In genomic region chr16:22341236-22341671, GRCm38 (mm10) we compare ENCODE assay signal across 11 mouse cellular contexts.
DNase-seq lines count a peak whose midpoint lies in the region; ATAC-seq and TF ChIP-seq lines count a peak whose summit lies in the region.
"Had no signal": no experiment of that assay in that cellular context is flagged by ENCODE, and none has a peak within 500 bp of the region (broad histone marks: within the 10 kb centered on the region; RNA-seq: fewer than 3 reads in every experiment).

No protein-coding gene starts in this region.

- no peaks in the 10 kb centered on the region for H3K36me3 ChIP-seq in heart, adult 2 months (ENCODE audit: control insufficient read depth, insufficient read depth, low read length)
- H3K36me3 ChIP-seq in heart, embryonic 11.5 days (ENCODE audit: control insufficient read depth, insufficient read depth, low read length) = no peaks in the 10 kb centered on the region
- no peaks in the 10 kb centered on the region for H3K36me3 ChIP-seq in heart, embryonic 10.5 days
- H3K36me3 ChIP-seq in stomach, postnatal 0 days (ENCODE audit: control insufficient read depth, insufficient read depth, low read length) = no peaks in the 10 kb centered on the region
- H3K36me3 ChIP-seq: G1E; neural tube, embryonic 13.5 days had no signal

- 68% methylated on average over 4 of the region's 4 CpGs for WGBS in heart, adult 2 months
- 86% methylated on average over 4 of the region's 4 CpGs for WGBS in heart, embryonic 11.5 days (ENCODE audit: insufficient replicate concordance)
- WGBS in heart, embryonic 10.5 days = 82% methylated on average over 4 of the region's 4 CpGs
- WGBS in stomach, postnatal 0 days = 46% methylated on average over 4 of the region's 4 CpGs

- H3K27ac ChIP-seq in heart, adult 2 months = no peak overlapping the region
- no peak overlapping the region for H3K27ac ChIP-seq in heart, embryonic 11.5 days (ENCODE audit: low read depth, low read length)
- no peak overlapping the region for H3K27ac ChIP-seq in heart, embryonic 10.5 days
- no peak overlapping the region for H3K27ac ChIP-seq in stomach, postnatal 0 days (replicated peaks)
- H3K27ac ChIP-seq: liver, embryonic 14.5 days; neural tube, embryonic 13.5 days had no signal

- H3K4me2 ChIP-seq in heart, embryonic 11.5 days = no peak overlapping the region
- no peak overlapping the region for H3K4me2 ChIP-seq in stomach, postnatal 0 days (replicated peaks; ENCODE audit: low read depth)
- H3K4me2 ChIP-seq: neural tube, embryonic 13.5 days had no signal

- no peaks in the 10 kb centered on the region for H3K27me3 ChIP-seq in heart, adult 2 months (ENCODE audit: control insufficient read depth, insufficient read depth, low read length)
- no peaks in the 10 kb centered on the region for H3K27me3 ChIP-seq in heart, embryonic 11.5 days (ENCODE audit: control insufficient read depth, insufficient read depth, low read length)
- no peaks in the 10 kb centered on the region for H3K27me3 ChIP-seq in heart, embryonic 10.5 days (ENCODE audit: insufficient read depth, poor library complexity, severe bottlenecking)
- no peaks in the 10 kb centered on the region for H3K27me3 ChIP-seq in stomach, postnatal 0 days (ENCODE audit: control insufficient read depth, insufficient read depth, low read length)
- H3K27me3 ChIP-seq: neural tube, embryonic 13.5 days had no signal

- no peak for TF ChIP-seq EP300 in heart, adult 2 months (IDR thresholded peaks at IDR 0.05; ENCODE audit: insufficient read depth, low read depth, low read length)
- TF ChIP-seq EP300 in stomach, postnatal 0 days (optimal IDR thresholded peaks at IDR 0.05) = no peak

- ATAC-seq in heart, embryonic 11.5 days (replicated peaks; ENCODE audit: insufficient number of reproducible peaks, low FRiP score, low TSS enrichment) = no peak
- ATAC-seq in stomach, postnatal 0 days (ENCODE audit: low FRiP score, low TSS enrichment) = peak; percentile 60; the same call in 1 of the 2 replicates

- no peaks in the 10 kb centered on the region for H3K4me1 ChIP-seq in heart, adult 2 months (ENCODE audit: control insufficient read depth, insufficient read depth, low read length)
- no peaks in the 10 kb centered on the region for H3K4me1 ChIP-seq in heart, embryonic 11.5 days (ENCODE audit: control insufficient read depth, insufficient read depth, low read length)
- H3K4me1 ChIP-seq in heart, embryonic 10.5 days = no peaks in the 10 kb centered on the region
- H3K4me1 ChIP-seq in stomach, postnatal 0 days (replicated peaks; ENCODE audit: control insufficient read depth, insufficient read depth) = no peaks in the 10 kb centered on the region
- H3K4me1 ChIP-seq: neural tube, embryonic 13.5 days had no signal

- no peak overlapping the region for H3K4me3 ChIP-seq in heart, adult 2 months
- no peak overlapping the region for H3K4me3 ChIP-seq in heart, embryonic 11.5 days (ENCODE audit: low read depth, low read length)
- H3K4me3 ChIP-seq in heart, embryonic 10.5 days = no peak overlapping the region
- H3K4me3 ChIP-seq in stomach, postnatal 0 days (ENCODE audit: low read depth, low read length) = no peak overlapping the region
- H3K4me3 ChIP-seq: neural tube, embryonic 13.5 days had no signal

- no peaks in the 10 kb centered on the region for H3K79me2 ChIP-seq in heart, adult 2 months (replicated peaks; ENCODE audit: control insufficient read depth, insufficient read depth, low read length)

- TF ChIP-seq CTCF in heart, adult 2 months (IDR thresholded peaks at IDR 0.05) = no peak
- TF ChIP-seq CTCF in stomach, postnatal 0 days (IDR thresholded peaks at IDR 0.05; ENCODE audit: low read depth) = no peak

- peak; percentile 25 to 44 for DNase-seq in heart, adult 2 months
- DNase-seq in urinary bladder, postnatal 14 days (ENCODE audit: low spot score) = peak; percentile 49
- no peak for DNase-seq in urinary bladder, postnatal 10 days (ENCODE audit: low spot score)
- peak; percentile 43 for DNase-seq in heart, embryonic 10.5 days (ENCODE audit: low spot score)
- DNase-seq in stomach, postnatal 0 days (ENCODE audit: low spot score) = no peak
- DNase-seq in layer of hippocampus, adult 11-12 months (ENCODE audit: low spot score) = no peak
- DNase-seq in right cerebral cortex, postnatal 25 days = no peak

- intact Hi-C loops in heart, adult 2 months (cut with DNase I) = no loop called here

- no peak for TF ChIP-seq POLR2A in heart, adult 2 months (IDR thresholded peaks at IDR 0.05; ENCODE audit: insufficient read depth, low read depth, low read length)

- no peaks in the 10 kb centered on the region for H3K9me3 ChIP-seq in heart, embryonic 11.5 days (replicated peaks; ENCODE audit: control insufficient read depth, low read length)
- H3K9me3 ChIP-seq in heart, embryonic 10.5 days = no peaks in the 10 kb centered on the region
- no peaks in the 10 kb centered on the region for H3K9me3 ChIP-seq in stomach, postnatal 0 days (ENCODE audit: control insufficient read depth, low read length)
- H3K9me3 ChIP-seq: G1E; neural tube, embryonic 13.5 days had no signal

- no peak overlapping the region for H3K9ac ChIP-seq in heart, adult 2 months (ENCODE audit: low read depth, low read length)
- H3K9ac ChIP-seq in heart, embryonic 11.5 days (ENCODE audit: low read depth, low read length) = no peak overlapping the region
- H3K9ac ChIP-seq in stomach, postnatal 0 days (ENCODE audit: low read length) = no peak overlapping the region
- H3K9ac ChIP-seq: liver, embryonic 14.5 days; neural tube, embryonic 13.5 days had no signal

Comparison
In these comparisons a context has a peak if more than half of its experiments do, and no peak if none do; other contexts are left out.
1. DNase-seq: peak in heart, adult 2 months (2 of 2), urinary bladder, postnatal 14 days (single experiment) and heart, embryonic 10.5 days (single experiment); none in urinary bladder, postnatal 10 days (single experiment), stomach, postnatal 0 days (single experiment), layer of hippocampus, adult 11-12 months (single experiment) and right cerebral cortex, postnatal 25 days (single experiment).